Mouse (Mus musculus) cerebellum, adult 8-10 months (tissue): ENCODE data around the gene Vmn1r208.
"Not testable (repeated sequence)": the region's sequence is repeated elsewhere in the genome, so short reads cannot be mapped to it uniquely, and the experiment has no call there.

ENCODE experiments used
- DNase-seq: peaks from one replicate; pipeline ENCODE4 v3.0.0; 2022

Vmn1r208 gene

GRCm38 (mm10) chr13:22777300-22777699 is at the start of gene Vmn1r208:
Gene Vmn1r208 (minus strand): TSS chr13:22777400.
- not testable (repeated sequence) for DNase-seq

- not testable (repeated sequence) for DNase-seq
Measured at GRCm38 (mm10) chr13:22821601-22822000, 44.4 kb upstream of the Vmn1r208 start.

GRCm38 (mm10) chr13:22809582-22809981 is 32.4 kb upstream of the Vmn1r208 start, which contains the start of gene Vmn1r209:
Gene Vmn1r209 (minus strand): TSS chr13:22809682.
- not testable (repeated sequence) for DNase-seq

GRCm38 (mm10) chr13:22788096-22788495 is 10.9 kb upstream of the Vmn1r208 start:
- not testable (repeated sequence) for DNase-seq

GRCm38 (mm10) chr13:22784159-22784558 is 7.0 kb upstream of the Vmn1r208 start:
- DNase-seq = not testable (repeated sequence)

GRCm38 (mm10) chr13:22771592-22771991 is 5.6 kb downstream of the Vmn1r208 start:
- DNase-seq = not testable (repeated sequence)

GRCm38 (mm10) chr13:22747524-22747923 is 29.7 kb downstream of the Vmn1r208 start:
- DNase-seq = no peak

GRCm38 (mm10) chr13:22729529-22729928 is 47.7 kb downstream of the Vmn1r208 start, which contains the start of gene Vmn1r207-ps:
Gene Vmn1r207-ps (minus strand): TSS chr13:22729629.
- not testable (repeated sequence) for DNase-seq
